Mouse (Mus musculus): Measurements from ENCODE around the gene Ppfibp1. TPM values are rescaled to one million over a fixed set of nuclear protein-coding genes. Genes with fewer than 3 reads are reported as not detected.

Ppfibp1 gene
- polyA plus RNA-seq, 1 experiment from 2014 or later, result 45.7 TPM

DNA sequence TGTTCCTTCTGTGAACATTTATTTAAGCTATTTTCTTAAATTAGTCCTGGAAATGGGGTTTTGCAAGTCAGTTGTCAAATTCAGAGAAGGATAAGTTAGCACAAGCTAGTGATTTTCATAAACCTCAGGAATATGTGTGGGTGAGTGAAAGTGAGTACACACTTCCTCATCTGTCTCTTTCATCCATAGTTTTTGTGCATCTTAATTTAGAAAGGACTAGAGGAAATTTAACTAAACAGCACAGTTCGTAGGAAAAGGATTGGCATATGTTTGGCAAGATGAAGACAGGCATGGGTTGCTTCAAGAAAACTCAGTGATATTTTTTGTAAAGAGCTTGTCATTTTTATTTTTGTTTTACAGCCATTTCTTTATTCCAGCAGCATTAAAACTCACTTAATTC, 68.7 kb downstream of the Ppfibp1 start:
- Histone ChIP-seq H3K36me3 (replicated peaks; ENCODE audit: control insufficient read depth, insufficient read depth, low read depth, low read length) (no peaks in the 10 kb centered on the region), H3K9me3 (replicated peaks; ENCODE audit: control insufficient read depth, low read length) (no peaks in the 10 kb centered on the region), H3K4me3 (ENCODE audit: low read depth, low read length) (no peak overlapping the region), H3K4me1 (ENCODE audit: control insufficient read depth, insufficient read depth, low read length) (no peaks in the 10 kb centered on the region), H3K27ac (replicated peaks; ENCODE audit: low read depth, low read length) (no peak overlapping the region), H3K4me2 (ENCODE audit: low read depth, low read length) (no peak overlapping the region), H3K9ac (replicated peaks; ENCODE audit: low read length) (no peak overlapping the region), H3K27me3 (ENCODE audit: control insufficient read depth, insufficient read depth, low read length) (no peaks in the 10 kb centered on the region)
- WGBS, result 87% methylated on average over 1 of the region's 1 CpGs
- no peak for DNase-seq (ENCODE audit: low spot score)
- ATAC-seq (replicated peaks; ENCODE audit: insufficient number of reproducible peaks, low FRiP score, low TSS enrichment, low read depth), result no peak

DNA sequence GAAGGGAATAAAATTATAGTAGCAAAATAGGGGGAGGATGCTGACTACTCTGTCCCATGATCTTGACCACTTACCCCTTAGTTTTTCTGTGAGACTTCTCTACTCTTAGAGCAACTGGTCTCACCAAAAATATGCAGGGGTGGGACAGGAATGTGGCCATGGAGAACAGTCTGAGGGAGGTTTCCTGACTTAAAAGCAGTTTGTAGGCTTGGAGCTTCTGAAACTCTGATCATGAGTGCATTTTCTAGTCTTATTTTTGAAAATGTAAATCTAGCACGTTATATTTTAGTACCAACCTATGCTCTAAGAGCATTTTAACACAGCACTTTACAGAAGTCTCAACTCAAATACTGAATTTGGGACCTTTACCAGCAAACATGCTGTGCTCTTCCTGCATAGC, 70.4 kb downstream of the Ppfibp1 start:
- Histone ChIP-seq H3K27ac (replicated peaks; ENCODE audit: low read depth, low read length) (no peak overlapping the region), H3K4me1 (ENCODE audit: control insufficient read depth, insufficient read depth, low read length) (no peaks in the 10 kb centered on the region), H3K4me3 (ENCODE audit: low read depth, low read length) (no peak overlapping the region), H3K9me3 (replicated peaks; ENCODE audit: control insufficient read depth, low read length) (no peaks in the 10 kb centered on the region), H3K4me2 (ENCODE audit: low read depth, low read length) (no peak overlapping the region), H3K9ac (replicated peaks; ENCODE audit: low read length) (no peak overlapping the region), H3K36me3 (replicated peaks; ENCODE audit: control insufficient read depth, insufficient read depth, low read depth, low read length) (no peaks in the 10 kb centered on the region), H3K27me3 (ENCODE audit: control insufficient read depth, insufficient read depth, low read length) (no peaks in the 10 kb centered on the region)
- WGBS, result 70% methylated on average over 1 of the region's 1 CpGs
- no peak for ATAC-seq (replicated peaks; ENCODE audit: insufficient number of reproducible peaks, low FRiP score, low TSS enrichment, low read depth)
- DNase-seq (ENCODE audit: low spot score), result no peak

DNA sequence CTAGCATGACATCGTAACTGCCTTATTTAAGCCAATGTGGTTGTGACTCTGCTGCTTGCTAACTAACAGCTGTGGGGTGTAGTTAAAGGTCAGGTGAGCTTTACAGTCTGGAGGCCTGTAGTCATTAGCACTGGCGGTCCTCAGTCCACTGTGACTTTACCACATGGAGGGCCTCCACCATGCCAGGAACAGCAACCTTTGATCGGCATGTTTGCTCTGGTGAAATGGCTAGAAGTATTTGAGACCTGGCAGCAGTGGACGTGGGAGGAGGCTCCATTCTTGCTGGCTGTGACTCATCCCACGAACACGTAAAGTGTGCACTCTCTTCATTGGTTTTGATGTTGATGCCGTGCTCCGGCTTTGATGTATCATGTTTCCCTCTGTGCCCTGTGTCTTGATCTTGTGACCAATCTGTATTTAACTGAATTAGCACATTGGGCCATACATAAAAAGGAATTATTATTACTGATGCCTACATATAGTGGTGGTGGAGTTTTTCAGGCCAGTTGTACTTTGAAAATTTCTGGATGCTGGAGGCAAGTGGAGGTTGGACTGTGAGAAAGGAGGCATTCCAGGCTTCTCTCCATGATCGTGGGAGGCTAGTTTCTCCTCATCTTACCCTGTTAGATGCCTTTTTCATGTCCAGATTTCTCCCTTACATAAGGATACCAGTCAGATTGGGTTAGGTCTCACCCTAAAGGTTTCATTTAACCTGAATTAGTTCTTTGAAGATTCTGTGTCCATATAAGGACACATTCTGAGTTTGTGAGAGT, 71.8 kb downstream of the Ppfibp1 start:
- H3K4me2 ChIP-seq (ENCODE audit: low read depth, low read length), result no peak overlapping the region
- no peak overlapping the region for H3K9ac ChIP-seq (replicated peaks; ENCODE audit: low read length)
- no peak overlapping the region for H3K27ac ChIP-seq (replicated peaks; ENCODE audit: low read depth, low read length)
- no peaks in the 10 kb centered on the region for H3K36me3 ChIP-seq (replicated peaks; ENCODE audit: control insufficient read depth, insufficient read depth, low read depth, low read length)
- no peak for DNase-seq (ENCODE audit: low spot score)
- no peaks in the 10 kb centered on the region for H3K4me1 ChIP-seq (ENCODE audit: control insufficient read depth, insufficient read depth, low read length)
- no peaks in the 10 kb centered on the region for H3K27me3 ChIP-seq (ENCODE audit: control insufficient read depth, insufficient read depth, low read length)
- no peak overlapping the region for H3K4me3 ChIP-seq (ENCODE audit: low read depth, low read length)
- 82% methylated on average over 9 of the region's 9 CpGs for WGBS
- no peak for ATAC-seq (replicated peaks; ENCODE audit: insufficient number of reproducible peaks, low FRiP score, low TSS enrichment, low read depth)
- H3K9me3 ChIP-seq (replicated peaks; ENCODE audit: control insufficient read depth, low read length), result no peaks in the 10 kb centered on the region

DNA sequence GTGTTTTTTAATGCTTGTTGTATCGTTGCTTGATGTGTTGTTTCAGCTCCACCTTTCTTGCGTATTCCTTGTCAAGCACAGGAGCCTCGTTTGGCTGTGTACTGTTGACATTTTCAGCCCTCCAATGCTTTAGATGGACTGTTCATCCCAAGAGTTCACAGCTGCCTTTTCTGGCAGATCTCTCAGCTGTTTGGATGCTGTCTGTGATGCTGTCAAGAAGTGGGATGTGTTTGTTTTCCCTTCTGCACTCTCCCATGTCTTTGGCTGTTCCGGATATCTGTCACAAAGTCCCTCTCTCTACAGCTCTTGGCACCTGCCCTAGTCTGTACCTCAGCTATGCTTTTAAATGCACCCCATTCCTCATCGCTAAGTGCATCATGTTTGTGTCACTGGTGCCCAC, 72.7 kb downstream of the Ppfibp1 start:
- H3K27ac ChIP-seq (replicated peaks; ENCODE audit: low read depth, low read length), result no peak overlapping the region
- ATAC-seq (replicated peaks; ENCODE audit: insufficient number of reproducible peaks, low FRiP score, low TSS enrichment, low read depth) (no peak), DNase-seq (ENCODE audit: low spot score) (no peak)
- H3K27me3 ChIP-seq (ENCODE audit: control insufficient read depth, insufficient read depth, low read length), result no peaks in the 10 kb centered on the region
- H3K9me3 ChIP-seq (replicated peaks; ENCODE audit: control insufficient read depth, low read length), result no peaks in the 10 kb centered on the region
- 77% methylated on average over 5 of the region's 5 CpGs for WGBS
- H3K36me3 ChIP-seq (replicated peaks; ENCODE audit: control insufficient read depth, insufficient read depth, low read depth, low read length), result no peaks in the 10 kb centered on the region
- H3K4me1 ChIP-seq (ENCODE audit: control insufficient read depth, insufficient read depth, low read length), result no peaks in the 10 kb centered on the region
- H3K9ac ChIP-seq (replicated peaks; ENCODE audit: low read length), result no peak overlapping the region
- H3K4me2 ChIP-seq (ENCODE audit: low read depth, low read length), result no peak overlapping the region
- no peak overlapping the region for H3K4me3 ChIP-seq (ENCODE audit: low read depth, low read length)

DNA sequence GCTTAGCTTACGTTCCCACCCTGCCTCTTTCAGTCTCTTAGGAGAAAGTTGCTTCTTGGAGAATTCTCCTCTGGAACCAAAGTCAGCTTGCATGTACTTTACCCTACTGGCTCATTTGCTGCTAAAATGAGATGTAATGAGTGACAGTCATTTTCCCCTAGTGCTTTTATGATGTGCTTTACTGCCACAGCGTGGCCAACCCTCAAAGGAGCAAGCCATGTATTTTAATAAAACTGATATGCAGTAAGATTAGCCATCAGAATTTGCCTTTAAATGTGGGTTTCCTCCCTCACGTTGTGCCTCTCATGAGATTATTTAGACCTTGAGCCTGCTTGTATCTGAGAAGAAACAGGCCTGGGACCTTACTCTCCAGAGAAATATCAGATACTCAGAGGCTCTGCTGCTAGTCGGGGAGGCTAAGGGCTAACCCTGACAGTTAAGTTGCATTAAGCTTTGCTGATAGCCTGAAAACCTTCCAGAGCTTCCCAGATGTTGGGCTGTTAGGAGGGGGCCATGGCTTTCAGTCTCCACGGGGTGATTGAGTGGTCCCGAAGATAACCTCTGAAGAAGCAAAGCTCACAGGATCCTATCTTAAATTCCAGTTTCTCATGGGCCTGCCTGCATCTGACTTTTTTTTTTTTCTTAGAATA, 73.7 kb downstream of the Ppfibp1 start:
- Histone ChIP-seq H3K4me2 (ENCODE audit: low read depth, low read length) (no peak overlapping the region), H3K9me3 (replicated peaks; ENCODE audit: control insufficient read depth, low read length) (no peaks in the 10 kb centered on the region), H3K4me1 (ENCODE audit: control insufficient read depth, insufficient read depth, low read length) (no peaks in the 10 kb centered on the region), H3K4me3 (ENCODE audit: low read depth, low read length) (no peak overlapping the region), H3K36me3 (replicated peaks; ENCODE audit: control insufficient read depth, insufficient read depth, low read depth, low read length) (no peaks in the 10 kb centered on the region), H3K27ac (replicated peaks; ENCODE audit: low read depth, low read length) (no peak overlapping the region), H3K27me3 (ENCODE audit: control insufficient read depth, insufficient read depth, low read length) (no peaks in the 10 kb centered on the region), H3K9ac (replicated peaks; ENCODE audit: low read length) (no peak overlapping the region)
- no peak for DNase-seq (ENCODE audit: low spot score)
- no peak for ATAC-seq (replicated peaks; ENCODE audit: insufficient number of reproducible peaks, low FRiP score, low TSS enrichment, low read depth)
- WGBS, result 74% methylated on average over 6 of the region's 6 CpGs

DNA sequence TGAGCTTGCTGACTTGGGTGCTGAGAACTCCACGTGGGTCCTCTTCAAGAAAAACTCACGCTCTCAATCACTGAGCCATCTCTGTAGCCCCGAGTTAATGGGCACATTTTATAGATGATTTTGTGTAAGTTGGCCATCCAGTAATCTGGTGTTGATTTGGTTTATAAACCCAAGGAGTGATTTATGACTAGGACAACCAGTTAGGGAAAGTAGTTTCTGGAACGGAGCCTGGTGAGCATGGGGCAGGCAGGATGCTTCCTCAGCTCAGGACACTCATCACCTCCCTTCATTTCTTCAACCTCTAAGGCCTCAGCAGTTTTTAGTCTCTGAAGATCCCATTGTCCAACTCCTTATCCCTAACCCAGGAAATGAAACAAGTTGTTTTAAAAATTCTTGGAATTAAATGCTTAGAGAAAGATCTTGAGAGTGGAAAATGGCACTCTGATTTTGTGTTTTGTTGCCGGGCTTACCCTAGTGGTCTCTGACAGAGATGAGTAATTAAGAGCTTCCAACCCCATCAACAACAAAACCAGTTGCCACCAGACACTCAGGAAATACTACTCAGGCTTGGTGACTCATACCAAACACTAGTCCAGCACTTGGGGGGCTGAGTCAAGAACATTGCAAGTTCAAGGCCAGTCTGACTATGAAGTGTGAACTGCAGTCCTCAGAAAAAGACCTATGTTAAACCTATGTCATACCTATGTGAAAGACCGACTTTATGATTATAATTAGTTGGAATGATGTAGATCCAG, 75.3 kb downstream of the Ppfibp1 start:
- Histone ChIP-seq H3K4me3 (ENCODE audit: low read depth, low read length) (no peak overlapping the region), H3K27ac (replicated peaks; ENCODE audit: low read depth, low read length) (no peak overlapping the region), H3K4me1 (ENCODE audit: control insufficient read depth, insufficient read depth, low read length) (no peaks in the 10 kb centered on the region), H3K9ac (replicated peaks; ENCODE audit: low read length) (no peak overlapping the region), H3K4me2 (ENCODE audit: low read depth, low read length) (no peak overlapping the region), H3K9me3 (replicated peaks; ENCODE audit: control insufficient read depth, low read length) (no peaks in the 10 kb centered on the region), H3K36me3 (replicated peaks; ENCODE audit: control insufficient read depth, insufficient read depth, low read depth, low read length) (no peaks in the 10 kb centered on the region), H3K27me3 (ENCODE audit: control insufficient read depth, insufficient read depth, low read length) (no peaks in the 10 kb centered on the region)
- 94% methylated on average over 6 of the region's 6 CpGs for WGBS
- DNase-seq (ENCODE audit: low spot score) (no peak), ATAC-seq (replicated peaks; ENCODE audit: insufficient number of reproducible peaks, low FRiP score, low TSS enrichment, low read depth) (no peak)

DNA sequence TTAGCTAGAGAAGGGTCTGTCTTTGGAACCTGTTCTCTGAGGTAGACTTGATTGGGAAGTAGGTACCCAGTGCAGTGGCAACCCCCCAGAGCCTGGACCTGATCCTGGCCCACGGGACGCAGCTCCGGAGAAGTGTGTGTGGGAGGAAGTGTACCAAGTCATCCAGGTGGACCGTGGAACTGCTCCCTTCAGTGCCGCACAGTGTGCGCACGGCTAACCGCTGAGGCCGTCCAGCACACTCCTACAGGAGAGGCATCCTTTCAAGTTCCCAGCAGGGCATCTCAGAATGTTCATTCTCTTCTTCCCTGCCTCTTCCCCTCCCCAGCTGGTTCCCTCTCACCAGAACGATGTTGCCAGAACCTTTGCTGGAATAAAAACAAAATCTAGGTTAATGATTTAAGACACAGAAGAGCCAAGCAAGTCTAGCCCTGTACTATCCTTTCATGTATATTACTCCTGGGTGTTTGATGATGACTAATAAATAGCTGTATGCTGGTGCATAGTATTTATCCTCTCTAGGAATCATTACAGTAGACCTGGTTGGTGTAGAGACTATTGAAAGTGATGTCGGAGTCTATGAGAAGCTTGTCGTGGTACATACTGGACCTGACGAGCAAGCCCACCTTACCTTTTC, 77.0 kb downstream of the Ppfibp1 start:
- Histone ChIP-seq H3K9ac (replicated peaks; ENCODE audit: low read length) (no peak overlapping the region), H3K9me3 (replicated peaks; ENCODE audit: control insufficient read depth, low read length) (no peaks in the 10 kb centered on the region), H3K27me3 (ENCODE audit: control insufficient read depth, insufficient read depth, low read length) (no peaks in the 10 kb centered on the region), H3K4me2 (ENCODE audit: low read depth, low read length) (no peak overlapping the region), H3K4me1 (ENCODE audit: control insufficient read depth, insufficient read depth, low read length) (no peaks in the 10 kb centered on the region), H3K4me3 (ENCODE audit: low read depth, low read length) (no peak overlapping the region), H3K36me3 (replicated peaks; ENCODE audit: control insufficient read depth, insufficient read depth, low read depth, low read length) (no peaks in the 10 kb centered on the region), H3K27ac (replicated peaks; ENCODE audit: low read depth, low read length) (no peak overlapping the region)
- ATAC-seq (replicated peaks; ENCODE audit: insufficient number of reproducible peaks, low FRiP score, low TSS enrichment, low read depth), result no peak
- 90% methylated on average over 13 of the region's 13 CpGs for WGBS
- DNase-seq (ENCODE audit: low spot score), result no peak
